Mouse (Mus musculus) heart, adult 8-10 months (tissue): Measurements from ENCODE around the gene Snrk. TPM values are rescaled to one million over a fixed set of nuclear protein-coding genes. Genes with fewer than 3 reads are reported as not detected.

ENCODE experiments used
- DNase-seq: peaks from one replicate; pipeline ENCODE4 v3.0.0; 2022; ENCODE audit warnings: low spot score
- total RNA-seq, 4 experiments: library from RNA; stranded (reverse); gene quantifications; 2 replicates each; pipeline ENCODE4 v1.2.4; 2022

Gene Snrk
- total RNA-seq, 4 experiments from 2014 or later = 111 to 152 (median 125) TPM

GRCm38 (mm10) chr9:122107701-122108375, 9.2 kb upstream of the Snrk start:
- DNase-seq = no peak

- DNase-seq = peak; percentile 87
Observed at GRCm38 (mm10) chr9:122109553-122110225, 7.4 kb upstream of the Snrk start.

GRCm38 (mm10) chr9:122110508-122110907, 6.6 kb upstream of the Snrk start:
- DNase-seq = no peak

GRCm38 (mm10) chr9:122110921-122111320, 6.1 kb upstream of the Snrk start:
- no peak for DNase-seq

GRCm38 (mm10) chr9:122115552-122115951, 1.5 kb upstream of the Snrk start:
- no peak for DNase-seq

- DNase-seq = no peak
Observed at GRCm38 (mm10) chr9:122116359-122116758, 707 bp upstream of the Snrk start.

GRCm38 (mm10) chr9:122117692-122118529, 845 bp downstream of the Snrk start:
- no peak for DNase-seq

GRCm38 (mm10) chr9:122120089-122120488, 3.0 kb downstream of the Snrk start:
- DNase-seq = peak; percentile 89

- no peak for DNase-seq
Observed at GRCm38 (mm10) chr9:122122113-122122512, 5.0 kb downstream of the Snrk start.

GRCm38 (mm10) chr9:122123181-122123580, 6.1 kb downstream of the Snrk start:
- DNase-seq = no peak

- DNase-seq = no peak
Observed at GRCm38 (mm10) chr9:122125723-122126290, 8.7 kb downstream of the Snrk start.

- no peak for DNase-seq
Observed at GRCm38 (mm10) chr9:122126790-122127189, 9.7 kb downstream of the Snrk start.

GRCm38 (mm10) chr9:122127271-122127785, 10.3 kb downstream of the Snrk start:
- no peak for DNase-seq

GRCm38 (mm10) chr9:122128686-122129085, 11.6 kb downstream of the Snrk start:
- DNase-seq = no peak

- no peak for DNase-seq
Observed at GRCm38 (mm10) chr9:122130666-122131065, 13.6 kb downstream of the Snrk start.

- no peak for DNase-seq
Observed at GRCm38 (mm10) chr9:122132145-122132544, 15.1 kb downstream of the Snrk start.

GRCm38 (mm10) chr9:122135095-122135884, 18.2 kb downstream of the Snrk start:
- no peak for DNase-seq

GRCm38 (mm10) chr9:122135885-122136170, 18.8 kb downstream of the Snrk start:
- DNase-seq = no peak

- DNase-seq = no peak
Observed at GRCm38 (mm10) chr9:122137960-122138359, 20.9 kb downstream of the Snrk start.

- DNase-seq = no peak
Observed at GRCm38 (mm10) chr9:122138371-122139029, 21.4 kb downstream of the Snrk start.

- no peak for DNase-seq
Observed at GRCm38 (mm10) chr9:122139236-122139635, 22.2 kb downstream of the Snrk start.
